Mouse (Mus musculus): ENCODE measurements at regions not wholly inside any gene's neighbourhood (a gene's known extent, or its start where the extent isn't known, plus 50 kb on each side); places are given as distances from the start of the nearest gene placed in this dataset.

- no peak for TF ChIP-seq POLR2A (IDR thresholded peaks at IDR 0.05; ENCODE audit: insufficient read length, low read depth)
- TF ChIP-seq TCF12 (IDR thresholded peaks at IDR 0.05; ENCODE audit: insufficient read depth, poor library complexity, severe bottlenecking): no peak
- TF ChIP-seq USF1 (IDR thresholded peaks at IDR 0.05; ENCODE audit: low read depth): no peak
- no peak for TF ChIP-seq MAX (IDR thresholded peaks at IDR 0.05; ENCODE audit: low read depth)
Measured at GRCm38 (mm10) chr2:169221141-169221540, 265.8 kb upstream of the Zfp64 start.

All from myocyte (in vitro differentiated cells).